8 mouse cellular contexts compared by ENCODE assay signal in genomic region chr8:94387027-94387684, GRCm38 (mm10). TPM values are rescaled to one million over a fixed set of nuclear protein-coding genes. Genes with fewer than 3 reads are reported as not detected.
DNase-seq lines count a peak whose midpoint lies in the region; ATAC-seq and TF ChIP-seq lines count a peak whose summit lies in the region.

No protein-coding gene starts in this region.

- peak; percentile 94 for DNase-seq in A20 (ENCODE audit: low read depth, low spot score)
- DNase-seq in brain, adult 2 months (ENCODE audit: low read depth, low spot score): peak; percentile 91
- peak; percentile 95 for DNase-seq in liver, adult 2 months (ENCODE audit: extremely low read depth, low read depth, low spot score)
- peak; percentile 72 to 82 for DNase-seq in spleen, postnatal 36 days (ENCODE audit: low spot score in 2 of 2)

- peak overlapping the region; percentile 91 for H3K4me2 ChIP-seq in heart, embryonic 11.5 days
- H3K4me2 ChIP-seq in kidney, embryonic 16.5 days (replicated peaks; ENCODE audit: low read depth, low read length): peak overlapping the region; percentile 81

- H3K9ac ChIP-seq in heart, embryonic 11.5 days (ENCODE audit: low read depth, low read length): peak overlapping the region; percentile 97
- H3K9ac ChIP-seq in kidney, embryonic 16.5 days (replicated peaks; ENCODE audit: low read length): peak overlapping the region; percentile 94
- peak overlapping the region; percentile 97 for H3K9ac ChIP-seq in liver, adult 2 months (ENCODE audit: low read depth, low read length)

- H3K27ac ChIP-seq in heart, embryonic 11.5 days (ENCODE audit: low read depth, low read length): peak overlapping the region; percentile 80
- H3K27ac ChIP-seq in kidney, embryonic 16.5 days (ENCODE audit: low read length): peak overlapping the region; percentile 78
- peak overlapping the region; percentile 98 for H3K27ac ChIP-seq in liver, adult 2 months (replicated peaks; ENCODE audit: insufficient read depth, low read depth, low read length)

- no peaks in the 10 kb centered on the region for H3K9me3 ChIP-seq in heart, embryonic 11.5 days (replicated peaks; ENCODE audit: control insufficient read depth, low read length)
- no peaks in the 10 kb centered on the region for H3K9me3 ChIP-seq in kidney, embryonic 16.5 days (ENCODE audit: low read length)

- H3K79me2 ChIP-seq in liver, adult 2 months (ENCODE audit: control insufficient read depth, insufficient read depth, low read length): peaks cover 12% of the 10 kb centered on the region; the same call in 1 of the 2 replicates

- TF ChIP-seq POLR2A in liver, adult 2 months (IDR thresholded peaks at IDR 0.05; ENCODE audit: extremely low read depth, insufficient read depth, low read length): peak; percentile 56; the same call in 1 of the 2 replicates

- peak; percentile 85 for ATAC-seq in erythroblast, adult 5-6 weeks (replicated peaks; ENCODE audit: low FRiP score, poor library complexity, severe bottlenecking)
- ATAC-seq in heart, embryonic 11.5 days (replicated peaks; ENCODE audit: insufficient number of reproducible peaks, low FRiP score, low TSS enrichment): peak; percentile 64
- peak; percentile 58 for ATAC-seq in kidney, embryonic 16.5 days (ENCODE audit: low FRiP score, low TSS enrichment)
- peak; percentile 79 for ATAC-seq in monocyte, adult 5-6 weeks (replicated peaks; ENCODE audit: insufficient number of reproducible peaks, low FRiP score, low TSS enrichment, poor library complexity, severe bottlenecking)

- no peaks in the 10 kb centered on the region for H3K27me3 ChIP-seq in heart, embryonic 11.5 days (ENCODE audit: control insufficient read depth, insufficient read depth, low read length)
- no peaks in the 10 kb centered on the region for H3K27me3 ChIP-seq in kidney, embryonic 16.5 days (ENCODE audit: insufficient read depth, low read length)
- no peaks in the 10 kb centered on the region for H3K27me3 ChIP-seq in liver, adult 2 months (ENCODE audit: control insufficient read depth, insufficient read depth, low read length)

- peaks cover 14% of the 10 kb centered on the region; the same call in 1 of the 2 replicates for H3K4me1 ChIP-seq in heart, embryonic 11.5 days (ENCODE audit: control insufficient read depth, insufficient read depth, low read length)
- H3K4me1 ChIP-seq in kidney, embryonic 16.5 days (ENCODE audit: insufficient read depth, low read length): peaks cover 13% of the 10 kb centered on the region
- peaks cover 27% of the 10 kb centered on the region for H3K4me1 ChIP-seq in liver, adult 2 months (ENCODE audit: control insufficient read depth, insufficient read depth, low read length)

- H3K4me3 ChIP-seq in heart, embryonic 11.5 days (ENCODE audit: low read depth, low read length): peak overlapping the region; percentile 94
- peak overlapping the region; percentile 67 for H3K4me3 ChIP-seq in kidney, embryonic 16.5 days (ENCODE audit: low read length)
- H3K4me3 ChIP-seq in liver, adult 2 months (ENCODE audit: insufficient read depth, low read depth, low read length): peak overlapping the region; percentile 84

- H3K36me3 ChIP-seq in heart, embryonic 11.5 days (ENCODE audit: control insufficient read depth, insufficient read depth, low read length): peaks cover 18% of the 10 kb centered on the region
- H3K36me3 ChIP-seq in kidney, embryonic 16.5 days (ENCODE audit: insufficient read depth, low read length): peaks cover 25% of the 10 kb centered on the region
- peaks cover 39% of the 10 kb centered on the region for H3K36me3 ChIP-seq in liver, adult 2 months (ENCODE audit: control insufficient read depth, insufficient read depth, low read length)

- under 1% methylated on average over 25 of the region's 25 CpGs for WGBS in heart, embryonic 11.5 days (ENCODE audit: insufficient replicate concordance)
- WGBS in kidney, embryonic 16.5 days: under 1% methylated on average over 25 of the region's 25 CpGs
- 0% methylated on average over 25 of the region's 25 CpGs for WGBS in liver, adult 2 months

- no peak for TF ChIP-seq CTCF in liver, adult 2 months (IDR thresholded peaks at IDR 0.05; ENCODE audit: low read depth, low read length)

RNA-seq across cellular contexts. Expression of gene Herpud1, which starts 0.9 kb away (rescaled TPM):
- 52.1 and 56.6 TPM in 2 replicates for total RNA-seq in erythroblast, adult 5-6 weeks (2015; ENCODE audit: low replicate concordance)
- total RNA-seq in erythroblast, adult 5-6 weeks (2017; ENCODE audit: low replicate concordance): 60.9 and 70.5 TPM in 2 replicates
- 80.5 and 84.1 TPM in 2 replicates for polyA plus RNA-seq in heart, embryonic 11.5 days (2014; fragmentation: Nextera tagmentation; extraction: Ambion mirVana)
- 82.9 and 87.9 TPM in 2 replicates for polyA plus RNA-seq in kidney, embryonic 16.5 days (2015; fragmentation: Nextera tagmentation; extraction: Ambion mirVana)
- total RNA-seq in liver, adult 2 months (2014; rRNA removed): 575 and 759 TPM in 2 replicates
- 421 and 468 TPM in 2 replicates for polyA plus RNA-seq in liver, adult 2 months (2012; rRNA removed)
- 155 to 165 TPM (median 163 TPM) in 3 replicates for total RNA-seq in monocyte, adult 5-6 weeks (2017)

RNA-seq across cellular contexts. Expression of gene Nlrc5, which starts 47.0 kb away (rescaled TPM):
- total RNA-seq in erythroblast, adult 5-6 weeks (2015; ENCODE audit: low replicate concordance): 0.77 and 1.7 TPM in 2 replicates
- 3.9 and 10.7 TPM in 2 replicates for total RNA-seq in erythroblast, adult 5-6 weeks (2017; ENCODE audit: low replicate concordance)
- polyA plus RNA-seq in heart, embryonic 11.5 days (2014; fragmentation: Nextera tagmentation; extraction: Ambion mirVana): 0.13 TPM in 1 of 2 replicates, not detected in the other
- polyA plus RNA-seq in kidney, embryonic 16.5 days (2015; fragmentation: Nextera tagmentation; extraction: Ambion mirVana): 0.15 TPM in 1 of 2 replicates, not detected in the other
- 19.5 and 21.2 TPM in 2 replicates for total RNA-seq in liver, adult 2 months (2014; rRNA removed)
- 6.6 and 11.6 TPM in 2 replicates for polyA plus RNA-seq in liver, adult 2 months (2012; rRNA removed)
- total RNA-seq in monocyte, adult 5-6 weeks (2017): 77.4 to 130 TPM (median 92.6 TPM) in 3 replicates

RNA-seq across cellular contexts. Expression of gene Slc12a3, which starts 58.2 kb away (rescaled TPM):
- total RNA-seq in erythroblast, adult 5-6 weeks (2015; ENCODE audit: low replicate concordance): 2.5 TPM in 1 of 2 replicates, not detected in the other
- 0.34 TPM in 1 of 2 replicates, not detected in the other for total RNA-seq in erythroblast, adult 5-6 weeks (2017; ENCODE audit: low replicate concordance)
- 0.20 TPM in 1 of 2 replicates, not detected in the other for polyA plus RNA-seq in heart, embryonic 11.5 days (2014; fragmentation: Nextera tagmentation; extraction: Ambion mirVana)
- polyA plus RNA-seq in kidney, embryonic 16.5 days (2015; fragmentation: Nextera tagmentation; extraction: Ambion mirVana): 14.5 and 16.6 TPM in 2 replicates
- 0.18 and 0.47 TPM in 2 replicates for total RNA-seq in liver, adult 2 months (2014; rRNA removed)
- polyA plus RNA-seq in liver, adult 2 months (2012; rRNA removed): 0.04 and 0.05 TPM in 2 replicates
- 0.49 to 1.2 TPM in 2 of 3 replicates, not detected in the other for total RNA-seq in monocyte, adult 5-6 weeks (2017)

Comparison
In these comparisons a context has a peak if more than half of its experiments do, and no peak if none do; other contexts are left out.
1. Peak in every context shown above with its lines: DNase-seq, ATAC-seq, H3K4me3 ChIP-seq and H3K27ac ChIP-seq.